Mouse (Mus musculus): ENCODE results near the gene Olfm2.

- TF ChIP-seq CTCF (IDR thresholded peaks at IDR 0.05; ENCODE audit: low read depth) (no peak), EP300 (optimal IDR thresholded peaks at IDR 0.05) (no peak)
These were observed 41.8 kb upstream of the Olfm2 start for GRCm38 (mm10) chr9:20787992-20788391.

Measured in stomach, postnatal 0 days (tissue).